Mouse (Mus musculus): Measurements from ENCODE around the gene Rnf185. TPM values are rescaled to one million over a fixed set of nuclear protein-coding genes. Genes with fewer than 3 reads are reported as not detected.

Gene Rnf185
- total RNA-seq (2023) = 16.9 TPM

DNA sequence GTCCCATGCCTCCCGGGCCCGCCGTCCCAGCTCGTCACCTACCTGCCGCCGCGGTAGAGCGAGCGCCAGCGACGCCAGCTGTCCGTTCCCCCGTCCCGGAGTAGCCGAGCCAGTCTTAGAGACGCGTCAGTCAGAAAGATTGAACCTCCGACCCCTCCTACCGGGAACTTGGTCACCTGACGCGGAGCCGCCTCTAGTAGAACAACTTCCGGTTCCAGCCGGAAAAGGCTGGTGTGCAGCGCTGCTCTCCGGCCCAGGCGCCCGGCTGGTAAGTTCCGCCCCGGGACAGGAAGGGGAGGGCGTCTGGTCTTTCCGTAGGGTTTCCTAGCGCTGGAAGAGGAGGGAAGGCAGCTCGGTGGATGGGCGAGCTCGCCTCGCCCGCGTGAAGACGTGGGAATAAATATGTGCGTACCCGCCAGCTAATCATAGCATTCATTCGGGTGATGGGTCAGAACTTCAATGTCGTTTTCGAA lies at the start of gene Rnf185:
Gene Rnf185 (minus strand): TSS at position 197 of the 473 bp plus-strand sequence.

DNA sequence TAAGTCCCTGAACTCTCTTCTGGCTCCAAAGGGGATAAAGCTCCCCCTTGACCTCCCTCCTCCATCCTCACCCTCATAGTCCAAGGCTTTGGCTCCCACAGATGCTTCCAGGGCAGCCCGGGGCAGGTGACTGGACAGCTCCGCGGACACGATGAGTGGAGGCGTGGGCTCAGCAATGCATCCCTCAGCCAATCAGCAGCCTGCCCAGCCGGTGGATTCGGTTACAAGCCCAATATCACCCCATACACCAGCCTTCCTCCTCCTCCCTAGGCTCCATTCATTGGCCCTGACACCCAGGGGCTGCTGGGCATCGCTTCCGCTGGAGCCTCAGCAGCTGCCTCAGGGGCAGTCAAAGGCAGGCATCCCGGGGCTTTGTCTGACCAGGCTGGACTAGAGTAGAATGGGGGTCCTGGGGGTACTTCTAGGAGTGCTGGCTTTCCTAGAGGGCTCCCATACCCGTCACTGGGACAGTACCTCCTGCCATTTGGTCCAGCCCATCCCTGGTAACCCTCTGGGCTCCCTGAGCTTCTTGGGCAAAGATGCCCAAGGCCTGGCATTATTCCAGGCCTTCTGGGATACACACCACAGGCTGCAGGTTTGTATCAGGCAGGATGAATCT lies 35.9 kb upstream of the Rnf185 start, which contains the start of gene Pla2g3:
Gene Pla2g3 (plus strand): TSS at position 333 of the 619 bp plus-strand sequence.

DNA sequence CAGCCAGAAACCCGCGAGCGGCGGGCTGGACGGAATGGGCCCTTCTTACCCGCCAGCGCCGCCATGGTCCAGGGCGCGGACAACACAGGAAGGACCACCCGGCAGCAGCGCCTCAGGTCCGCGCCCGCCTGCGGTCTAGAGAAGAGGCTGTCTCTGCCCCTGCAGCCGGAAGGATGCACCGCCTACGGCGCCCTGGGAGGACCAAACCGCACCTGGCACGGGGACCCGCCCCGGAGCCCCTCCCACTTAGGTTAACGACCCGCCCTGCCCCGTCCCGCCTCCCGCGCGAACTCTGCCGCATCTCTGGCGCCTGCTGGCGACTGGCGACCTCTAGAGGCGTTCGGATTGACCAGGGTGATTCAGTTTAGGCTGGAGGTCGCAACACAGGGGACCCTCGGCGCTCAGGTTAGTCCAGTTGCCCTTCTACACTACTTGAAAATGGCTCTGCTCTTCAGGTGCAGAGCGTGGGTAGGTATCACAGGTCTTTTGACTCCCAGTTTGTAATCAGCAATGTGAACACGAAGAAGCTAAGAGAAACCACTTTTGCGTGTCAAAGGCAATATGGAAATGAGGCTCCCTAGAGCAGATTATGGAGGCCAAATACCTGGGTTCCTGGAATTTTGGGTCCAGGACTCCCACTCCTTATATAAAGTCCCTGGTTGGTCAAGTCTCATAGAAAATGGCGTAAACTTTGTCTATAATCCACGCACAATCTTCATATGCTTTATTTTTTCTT lies 43.0 kb downstream of the Rnf185 start, which contains the start of gene Limk2:
Gene Limk2 (minus strand): TSS at position 193 of the 736 bp plus-strand sequence.

Other genes with a start within 250 kb of the Rnf185 start
- gene Eif4enif1, start 250.0 kb downstream of the Rnf185 start, total RNA-seq (2023) = 63.9 TPM
- gene Drg1, start 185.9 kb downstream of the Rnf185 start, total RNA-seq (2023) = 57.6 TPM
- gene Patz1, start 163.5 kb downstream of the Rnf185 start, total RNA-seq (2023) = 68.6 TPM
- 374 TPM for gene Pik3ip1, start 122.0 kb downstream of the Rnf185 start, total RNA-seq (2023)
- gene Limk2, start 43.2 kb downstream of the Rnf185 start, total RNA-seq (2023) = 113 TPM
- gene Pla2g3, start 35.9 kb upstream of the Rnf185 start, total RNA-seq (2023) = not detected
- gene Inpp5j, start 52.5 kb upstream of the Rnf185 start, total RNA-seq (2023) = not detected
- gene Selenom, start 62.3 kb upstream of the Rnf185 start, total RNA-seq (2023) = not detected
- gene Smtn, start 88.2 kb upstream of the Rnf185 start, total RNA-seq (2023) = 0.70 TPM
- gene Morc2a, start 196.8 kb upstream of the Rnf185 start, total RNA-seq (2023) = 59.7 TPM

Measured in CD8-positive naive resting alpha-beta T cell, adult 57 days (primary cell).